Mouse (Mus musculus) mature B cell (primary cell): Measurements from ENCODE around the gene Aup1.

Experiments used
- in situ Hi-C: fragments of 300-500 bp; cut with MboI; formaldehyde crosslinking; loops from 2 replicates; pipeline ENCODE4 v1.14.3; 2019

Aup1 gene

GRCm38 (mm10) chr6:83101688-83102556 lies 47.6 kb downstream of the Aup1 start:
- in situ Hi-C loops: no loop called here

- in situ Hi-C loops: no loop called here
These were observed 48.9 kb downstream of the Aup1 start for GRCm38 (mm10) chr6:83103130-83103650.

- in situ Hi-C loops: no loop called here
These were observed 49.8 kb downstream of the Aup1 start for GRCm38 (mm10) chr6:83104158-83104557.
